Mouse (Mus musculus) thymus, adult 2 months (tissue): Measurements from ENCODE around the gene Cox7b. TPM values are rescaled to one million over a fixed set of nuclear protein-coding genes. Genes with fewer than 3 reads are reported as not detected.
A peak's percentile ranks its signal among the peaks of the same experiment; 100 is the strongest.
"Not testable (repeated sequence)": the region's sequence is repeated elsewhere in the genome, so short reads cannot be mapped to it uniquely, and the experiment has no call there.

ENCODE experiments used
- DNase-seq: peaks from one replicate; pipeline ENCODE4 v3.0.0; 2021
- H3K27ac ChIP-seq: fragments of 200-500 bp; 2 replicates; pipeline ENCODE4 v1.5.1; 2012; ENCODE audit warnings: low read length, control low read depth; ENCODE audit not compliant: control insufficient read depth, insufficient read depth
- H3K27me3 ChIP-seq: fragments of 200-500 bp; 2 replicates; pipeline ENCODE4 v1.6.1; 2012; ENCODE audit warnings: mild to moderate bottlenecking, low read length, moderate library complexity, mixed read lengths; ENCODE audit not compliant: control insufficient read depth, insufficient read depth
- H3K36me3 ChIP-seq: fragments of 200-500 bp; 2 replicates; pipeline ENCODE4 v1.6.1; 2012; ENCODE audit warnings: mild to moderate bottlenecking, low read length, moderate library complexity; ENCODE audit not compliant: control insufficient read depth, insufficient read depth
- H3K4me1 ChIP-seq: fragments of 200-500 bp; replicated peaks from 2 replicates; pipeline ENCODE4 v1.6.1; 2012; ENCODE audit warnings: low read length; ENCODE audit not compliant: control insufficient read depth, insufficient read depth
- H3K4me3 ChIP-seq: fragments of 200-500 bp; 2 replicates; pipeline ENCODE4 v1.5.1; 2012; ENCODE audit warnings: mild to moderate bottlenecking, low read length, control low read depth, moderate library complexity; ENCODE audit not compliant: control insufficient read depth, insufficient read depth
- CTCF ChIP-seq: fragments of 200-500 bp; IDR thresholded peaks from 2 replicates; pipeline ENCODE4 v1.5.1; 2012; ENCODE audit warnings: mild to moderate bottlenecking, control low read depth, low read length, moderate library complexity, borderline replicate concordance; ENCODE audit not compliant: control insufficient read depth, poor library complexity, insufficient read depth; ENCODE audit errors: extremely low read depth
- POLR2A ChIP-seq: fragments of 200-500 bp; IDR thresholded peaks from 2 replicates; pipeline ENCODE4 v1.6.1; 2012; ENCODE audit warnings: mild to moderate bottlenecking, low read length, control low read depth, moderate library complexity; ENCODE audit not compliant: control insufficient read depth, poor library complexity, insufficient read depth; ENCODE audit errors: extremely low read depth
- WGBS: fragments of 180-500 bp; shearing (Covaris S2); methylation state at CpG from one replicate; pipeline ENCODE4 v1.1.7; 2018; 5-methylcytosine and 5-hydroxymethylcytosine counted together
- polyA plus RNA-seq: library from polyadenylated mRNA; depleted of rRNA; stranded (reverse); fragments of >200 nt; gene quantifications from 2 replicates; pipeline ENCODE4 v1.2.3, GENCODE M21; 2012; rRNA removed

The Cox7b gene
- 112 and 183 TPM in 2 replicates for polyA plus RNA-seq

GRCm38 (mm10) chrX:106015571-106016322 lies at the start of gene Cox7b:
Gene Cox7b, plus strand, starts transcription at chrX:106015700.
- Histone ChIP-seq H3K4me3 (peak within 1 kb of the TSS; percentile 100), H3K4me1 (0 out of 2 replicates have a peak, but pooled peaks cover 2% of the 10 kb centered on the region), H3K27ac (peak within 1 kb of the TSS; percentile 94), H3K27me3 (no peaks in the 10 kb centered on the region), H3K36me3 (0 out of 2 replicates have a peak, but pooled peaks cover 3% of the 10 kb centered on the region)
- DNase-seq, result peak; percentile 79
- WGBS, result 1% methylated on average over 26 of the region's 26 CpGs
- TF ChIP-seq POLR2A (no peak), CTCF (no peak)

GRCm38 (mm10) chrX:106001605-106002004 lies 13.9 kb upstream of the Cox7b start:
- no peak for DNase-seq
- Histone ChIP-seq H3K27me3 (no peaks in the 10 kb centered on the region), H3K4me3 (no peak overlapping the region), H3K36me3 (no peaks in the 10 kb centered on the region), H3K27ac (no peak overlapping the region), H3K4me1 (no peaks in the 10 kb centered on the region)
- TF ChIP-seq CTCF (no peak), POLR2A (no peak)
- WGBS, result 97% methylated on average over 1 of the region's 1 CpGs

GRCm38 (mm10) chrX:106010762-106011161 lies 4.7 kb upstream of the Cox7b start:
- Histone ChIP-seq H3K36me3 (no peaks in the 10 kb centered on the region), H3K4me3 (peak overlapping the region; percentile 88), H3K27ac (no peak overlapping the region), H3K4me1 (peaks cover 4% of the 10 kb centered on the region), H3K27me3 (no peaks in the 10 kb centered on the region)
- WGBS, result 1% methylated on average over 3 of the region's 3 CpGs
- DNase-seq, result no peak
- TF ChIP-seq CTCF, result no peak
- no peak for TF ChIP-seq POLR2A

- 2% methylated on average over 39 of the region's 45 CpGs for WGBS
- Histone ChIP-seq H3K4me1 (peaks cover 4% of the 10 kb centered on the region), H3K4me3 (peak within 1 kb of the TSS; percentile 88), H3K27ac (peak within 1 kb of the TSS; percentile 56), H3K27me3 (no peaks in the 10 kb centered on the region), H3K36me3 (no peaks in the 10 kb centered on the region)
- peak; percentile 81 for DNase-seq
- TF ChIP-seq POLR2A (0 out of 2 replicates have a peak, but pooled peaks have one; percentile 38), CTCF (no peak)
Measured at GRCm38 (mm10) chrX:106011465-106012159, 3.9 kb upstream of the Cox7b start, which contains the start of gene Magt1. Gene Magt1, minus strand, starts transcription at chrX:106011906.

- no peak overlapping the region for H3K4me3 ChIP-seq
- peak; percentile 1 for DNase-seq
- TF ChIP-seq CTCF (no peak), POLR2A (no peak)
- no peaks in the 10 kb centered on the region for H3K36me3 ChIP-seq
- no peaks in the 10 kb centered on the region for H3K27me3 ChIP-seq
- no peak overlapping the region for H3K27ac ChIP-seq
- H3K4me1 ChIP-seq, result peaks cover 4% of the 10 kb centered on the region
- 81% methylated on average over 3 of the region's 3 CpGs for WGBS
Measured at GRCm38 (mm10) chrX:106012559-106012958, 2.9 kb upstream of the Cox7b start.

GRCm38 (mm10) chrX:106013217-106013616 lies 2.3 kb upstream of the Cox7b start:
- Histone ChIP-seq H3K4me3 (no peak overlapping the region), H3K27me3 (no peaks in the 10 kb centered on the region), H3K4me1 (peaks cover 4% of the 10 kb centered on the region), H3K36me3 (no peaks in the 10 kb centered on the region), H3K27ac (no peak overlapping the region)
- peak; percentile 42 for DNase-seq
- TF ChIP-seq CTCF, result no peak
- no peak for TF ChIP-seq POLR2A
- 20% methylated on average over 2 of the region's 2 CpGs for whole genome bisulfite sequencing

GRCm38 (mm10) chrX:106014741-106015377 lies 641 bp upstream of the Cox7b start:
- H3K4me3 ChIP-seq, DNase-seq, H3K27me3 ChIP-seq, H3K27ac ChIP-seq, H3K36me3 ChIP-seq, H3K4me1 ChIP-seq: not testable (repeated sequence)
- 65% methylated on average over 2 of the region's 2 CpGs for WGBS
